Mouse (Mus musculus): ENCODE measurements at regions not wholly inside any gene's neighbourhood (a gene's known extent, or its start where the extent isn't known, plus 50 kb on each side); places are given as distances from the start of the nearest gene placed in this dataset.
A peak's percentile ranks its signal among the peaks of the same experiment; 100 is the strongest.

GRCm38 (mm10) chr12:93549900-93550299 lies 1700.9 kb upstream of the Sel1l start:
- DNase-seq (ENCODE audit: low read depth, low spot score) = peak; percentile 35

DNA sequence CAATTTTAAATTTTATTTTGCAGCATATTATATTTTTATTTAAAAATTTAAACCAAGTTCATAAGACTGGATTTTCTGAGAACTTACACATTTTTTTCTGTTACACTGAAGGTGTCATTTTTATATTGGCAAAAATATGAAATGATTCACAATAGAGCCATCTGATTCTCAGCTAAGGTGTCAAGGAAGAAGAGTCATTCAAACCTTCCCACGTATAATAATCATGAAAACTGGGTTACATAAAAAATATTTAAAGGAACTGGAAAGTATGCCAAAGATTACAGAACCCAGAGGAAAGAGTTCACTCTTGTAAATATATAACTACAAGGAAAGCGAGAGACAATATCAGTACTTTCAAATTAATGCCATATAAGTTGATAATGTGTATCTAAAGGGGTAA lies 1674.5 kb upstream of the Sel1l start:
- DNase-seq (ENCODE audit: low read depth, low spot score) = no peak

DNA sequence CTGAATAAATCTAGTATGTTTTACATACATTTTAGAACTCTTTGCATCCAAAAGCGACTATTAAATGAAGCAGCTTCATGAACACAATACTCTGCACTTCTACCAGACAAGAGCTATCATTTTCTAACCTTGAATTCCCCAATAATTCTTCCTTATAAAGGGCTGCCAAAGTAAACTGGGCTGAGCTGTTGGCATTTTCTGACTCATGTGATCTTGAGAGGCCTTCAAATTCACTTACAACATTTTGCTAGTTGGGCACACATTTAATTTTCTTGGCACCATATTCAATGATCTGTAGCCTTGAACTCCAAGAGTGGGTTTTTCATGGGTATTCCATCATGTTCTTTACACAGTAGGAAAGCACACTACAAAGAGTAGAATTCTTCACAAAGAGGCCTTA lies 1637.4 kb upstream of the Sel1l start:
- no peak for DNase-seq (ENCODE audit: low read depth, low spot score)

DNA sequence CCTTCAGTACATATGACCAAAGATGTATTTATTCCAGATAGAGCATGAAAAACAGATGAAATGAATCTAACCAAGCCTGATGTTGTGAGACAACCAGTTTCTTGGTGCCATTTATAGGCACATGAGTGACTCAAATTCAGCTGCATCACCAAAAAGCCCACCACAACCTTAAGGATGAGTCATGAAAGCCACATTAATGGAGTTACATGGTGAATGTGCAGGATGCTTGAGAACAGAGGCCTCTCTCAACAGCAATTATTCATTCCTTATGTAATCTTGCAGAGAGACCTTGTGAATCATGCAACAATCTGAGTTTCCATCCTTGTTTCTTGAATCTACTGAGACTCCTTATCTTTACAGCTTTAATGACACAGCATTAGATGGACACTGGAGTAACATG lies 1613.1 kb upstream of the Sel1l start:
- no peak for DNase-seq (ENCODE audit: low read depth, low spot score)

DNA sequence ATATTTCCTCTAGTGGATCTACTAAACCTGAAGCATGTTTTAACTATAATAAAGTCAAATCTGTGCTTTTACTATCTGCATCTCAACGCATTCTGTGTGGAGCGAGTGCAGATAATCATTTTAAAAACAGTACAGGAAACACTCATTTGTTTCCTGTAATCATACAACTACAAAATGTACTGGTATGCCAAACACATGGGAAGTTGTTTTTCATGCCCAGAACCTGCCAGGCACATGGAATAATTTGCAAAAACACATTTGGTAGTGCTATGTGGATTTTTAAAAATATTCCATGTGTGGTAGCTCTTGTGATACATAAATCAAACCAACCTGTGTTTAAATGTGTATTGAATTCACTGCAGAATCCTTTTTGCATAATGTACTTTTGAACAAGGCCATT lies 1600.5 kb upstream of the Sel1l start:
- DNase-seq (ENCODE audit: low read depth, low spot score) = no peak

GRCm38 (mm10) chr12:93429218-93429617 lies 1580.3 kb upstream of the Sel1l start:
- DNase-seq (ENCODE audit: low read depth, low spot score) = no peak

GRCm38 (mm10) chr12:93427988-93428387 lies 1579.0 kb upstream of the Sel1l start:
- DNase-seq (ENCODE audit: low read depth, low spot score) = no peak

GRCm38 (mm10) chr12:93416381-93416780 lies 1567.4 kb upstream of the Sel1l start:
- no peak for DNase-seq (ENCODE audit: low read depth, low spot score)

GRCm38 (mm10) chr12:93415791-93416190 lies 1566.8 kb upstream of the Sel1l start:
- no peak for DNase-seq (ENCODE audit: low read depth, low spot score)

DNA sequence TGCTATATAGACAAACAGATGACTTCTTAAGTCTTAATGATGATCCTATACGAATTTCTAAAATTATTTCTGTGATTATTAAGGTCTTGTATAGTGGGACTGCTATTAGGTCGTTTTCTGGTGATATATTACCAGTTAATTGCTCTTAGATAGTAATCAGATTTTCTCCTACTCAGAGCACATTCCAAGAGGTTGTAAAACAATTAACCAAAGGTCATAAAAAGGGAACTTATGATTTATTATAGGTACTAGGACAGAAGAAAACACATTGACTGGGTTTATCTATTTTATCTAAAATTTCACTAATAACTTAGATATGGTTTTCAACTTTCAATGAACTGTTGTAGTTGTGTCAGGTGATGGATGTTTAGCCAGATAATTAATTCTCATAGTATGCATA lies 1536.6 kb upstream of the Sel1l start:
- DNase-seq (ENCODE audit: low read depth, low spot score) = no peak

GRCm38 (mm10) chr12:93342933-93343332 lies 1494.0 kb upstream of the Sel1l start:
- peak; percentile 86 for DNase-seq (ENCODE audit: low read depth, low spot score)

DNA sequence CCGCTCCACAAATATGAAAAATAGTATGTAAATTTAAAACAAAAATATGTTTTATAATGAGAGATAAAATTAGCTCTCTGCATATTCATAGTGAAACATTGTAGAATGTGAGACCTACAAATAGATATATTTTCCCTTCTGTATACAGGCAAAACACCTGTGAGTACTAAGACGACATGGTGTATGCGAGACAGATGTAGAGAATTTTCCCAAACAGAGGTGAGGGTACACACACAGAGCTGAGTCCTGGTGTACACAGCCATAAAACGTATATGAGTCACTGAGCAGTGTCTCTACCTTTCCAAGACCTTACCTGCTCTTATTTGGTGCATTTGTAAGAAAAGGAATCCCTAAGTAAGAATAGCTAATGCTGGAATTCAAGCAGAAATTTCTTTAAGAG lies 1493.6 kb upstream of the Sel1l start:
- no peak for DNase-seq (ENCODE audit: low read depth, low spot score)

- DNase-seq (ENCODE audit: low read depth, low spot score) = no peak
These were observed 1486.6 kb upstream of the Sel1l start for GRCm38 (mm10) chr12:93335520-93335919.

DNA sequence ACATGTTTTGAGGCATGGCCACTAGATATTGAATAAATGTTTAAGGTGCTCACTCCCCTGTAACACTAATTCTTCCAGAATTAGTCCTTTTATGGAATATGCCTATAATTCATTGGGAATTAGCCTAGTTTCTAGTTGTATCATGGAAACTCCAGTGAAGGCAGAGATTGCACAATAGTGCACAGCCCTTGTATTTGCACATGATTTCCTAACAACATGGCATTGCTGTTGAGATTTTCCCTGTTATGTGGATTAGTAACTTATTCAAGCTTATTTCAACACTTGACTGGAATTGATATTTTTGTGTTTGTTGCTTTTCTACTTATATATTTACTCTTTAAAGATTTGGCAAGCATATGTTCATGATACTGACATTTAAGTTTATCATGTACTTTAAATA lies 1463.3 kb upstream of the Sel1l start:
- no peak for DNase-seq (ENCODE audit: low read depth, low spot score)

DNA sequence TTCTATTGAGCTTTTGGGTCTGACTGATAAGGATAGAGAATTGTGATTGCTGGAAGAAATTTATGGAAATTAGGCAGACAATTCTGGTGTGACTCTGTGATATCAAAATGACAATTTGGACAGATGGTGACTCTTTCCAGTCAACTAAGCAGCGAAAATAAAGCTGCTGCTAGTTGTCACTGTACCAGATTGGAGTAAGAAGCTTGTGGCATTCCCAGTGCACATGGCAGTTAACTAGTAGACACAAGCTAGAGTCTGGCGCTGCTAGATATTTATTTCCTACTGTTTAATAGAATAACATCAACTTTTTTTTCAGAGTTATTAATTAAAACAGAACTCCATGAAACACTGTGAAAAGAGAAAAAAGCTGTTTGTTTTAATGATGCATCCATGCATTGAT lies 1432.9 kb upstream of the Sel1l start:
- DNase-seq (ENCODE audit: low read depth, low spot score) = no peak

DNA sequence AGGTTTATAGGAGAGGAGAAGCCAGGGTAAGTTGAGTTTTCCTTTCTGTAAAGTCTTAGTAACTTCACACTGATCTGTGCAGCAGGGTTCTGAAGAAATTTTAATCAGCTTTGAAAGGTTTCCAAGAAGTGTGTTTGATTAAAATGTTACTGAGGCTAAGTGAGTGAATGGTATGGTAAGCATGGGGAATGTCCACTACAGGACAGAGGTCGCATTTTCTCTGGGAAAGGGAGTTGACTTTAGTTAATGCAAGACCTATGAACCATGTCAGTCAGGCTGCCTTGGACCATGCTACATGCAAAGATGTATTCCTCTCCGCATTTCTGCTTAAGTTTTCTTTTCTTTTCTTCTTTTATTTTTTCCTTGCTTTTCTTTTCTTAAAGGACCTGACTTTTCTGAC lies 1424.7 kb upstream of the Sel1l start:
- DNase-seq (ENCODE audit: low read depth, low spot score) = no peak

DNA sequence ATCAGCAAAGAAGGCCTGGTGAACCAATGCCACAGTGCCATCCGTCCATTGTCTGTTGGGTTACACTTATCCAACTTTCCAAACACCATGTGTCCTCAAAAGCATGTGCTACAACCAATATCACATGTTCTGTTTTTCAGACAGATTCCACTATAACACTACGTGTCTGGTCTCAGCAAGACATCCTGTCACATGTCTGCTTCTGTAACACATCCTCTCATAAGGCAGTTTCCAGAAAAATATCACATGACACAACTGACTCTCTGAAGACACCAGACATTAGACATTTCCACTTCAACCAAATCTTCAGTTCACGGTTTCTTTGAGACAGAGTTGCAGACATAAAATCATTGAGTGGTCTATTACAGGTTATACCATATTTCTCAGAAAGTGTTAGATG lies 1381.3 kb upstream of the Sel1l start:
- no peak for DNase-seq (ENCODE audit: low read depth, low spot score)

DNA sequence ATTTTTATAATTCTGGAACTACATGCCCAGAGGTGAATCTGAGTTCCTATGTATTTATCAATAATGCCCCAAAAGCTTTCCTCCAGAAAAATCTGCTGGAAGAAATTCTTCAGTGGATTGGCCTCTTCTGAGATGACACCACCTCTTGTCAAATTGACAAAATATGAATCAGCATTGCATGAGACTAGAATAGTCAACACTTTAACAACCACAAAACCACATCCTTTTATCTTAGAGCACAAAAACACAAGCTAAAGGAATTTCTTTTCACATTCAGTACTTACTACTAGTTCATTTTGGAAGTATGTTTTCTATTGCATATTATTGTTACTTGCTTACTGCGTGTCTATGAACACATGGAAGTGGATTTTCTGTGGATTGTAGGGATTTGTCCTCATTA lies 1377.9 kb upstream of the Sel1l start:
- DNase-seq (ENCODE audit: low read depth, low spot score) = no peak

- DNase-seq (ENCODE audit: low read depth, low spot score) = peak; percentile 83
These were observed 1372.4 kb upstream of the Sel1l start for GRCm38 (mm10) chr12:93221179-93221922.

DNA sequence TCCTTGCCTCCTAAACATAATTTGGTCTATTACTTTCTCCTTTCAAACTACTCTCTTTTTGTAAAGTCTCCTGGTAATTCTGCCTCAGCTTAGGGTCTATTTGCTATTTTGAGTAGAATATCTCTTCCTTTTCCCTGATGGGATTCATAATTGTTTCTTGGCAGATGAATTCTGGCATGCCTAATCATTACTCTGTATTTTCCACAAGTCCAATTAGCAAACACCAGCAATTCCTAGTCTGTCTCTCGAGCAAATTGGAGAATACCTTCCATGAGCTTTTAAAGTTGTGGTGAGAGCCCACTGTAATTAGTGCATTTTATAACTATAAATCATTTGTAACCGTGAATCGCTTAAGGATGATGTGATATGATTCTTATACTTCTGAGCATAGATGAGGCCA lies 1358.6 kb upstream of the Sel1l start:
- no peak for DNase-seq (ENCODE audit: low read depth, low spot score)

- no peak for DNase-seq (ENCODE audit: low read depth, low spot score)
These were observed 1340.0 kb upstream of the Sel1l start for GRCm38 (mm10) chr12:93188940-93189339.

GRCm38 (mm10) chr12:93173744-93174143 lies 1324.8 kb upstream of the Sel1l start:
- no peak for DNase-seq (ENCODE audit: low read depth, low spot score)

DNA sequence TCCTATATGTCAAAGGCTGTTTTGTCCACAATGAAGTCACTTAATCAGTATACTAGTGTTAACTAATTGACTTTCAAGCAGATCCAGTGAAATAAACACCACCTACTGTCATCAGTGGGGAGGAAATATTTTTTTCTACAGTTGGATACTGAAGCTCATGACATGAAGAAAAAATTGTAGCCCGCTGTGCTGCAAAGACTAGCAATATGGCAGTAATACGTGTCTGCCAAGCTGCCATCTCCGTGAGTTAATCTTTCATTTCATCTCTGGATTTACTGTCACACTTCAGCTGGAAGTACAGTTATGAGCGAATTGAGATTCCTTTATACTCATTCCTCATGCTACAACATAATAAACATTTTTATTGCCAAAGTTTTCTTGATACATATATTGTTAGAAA lies 1311.3 kb upstream of the Sel1l start:
- no peak for DNase-seq (ENCODE audit: low read depth, low spot score)

DNA sequence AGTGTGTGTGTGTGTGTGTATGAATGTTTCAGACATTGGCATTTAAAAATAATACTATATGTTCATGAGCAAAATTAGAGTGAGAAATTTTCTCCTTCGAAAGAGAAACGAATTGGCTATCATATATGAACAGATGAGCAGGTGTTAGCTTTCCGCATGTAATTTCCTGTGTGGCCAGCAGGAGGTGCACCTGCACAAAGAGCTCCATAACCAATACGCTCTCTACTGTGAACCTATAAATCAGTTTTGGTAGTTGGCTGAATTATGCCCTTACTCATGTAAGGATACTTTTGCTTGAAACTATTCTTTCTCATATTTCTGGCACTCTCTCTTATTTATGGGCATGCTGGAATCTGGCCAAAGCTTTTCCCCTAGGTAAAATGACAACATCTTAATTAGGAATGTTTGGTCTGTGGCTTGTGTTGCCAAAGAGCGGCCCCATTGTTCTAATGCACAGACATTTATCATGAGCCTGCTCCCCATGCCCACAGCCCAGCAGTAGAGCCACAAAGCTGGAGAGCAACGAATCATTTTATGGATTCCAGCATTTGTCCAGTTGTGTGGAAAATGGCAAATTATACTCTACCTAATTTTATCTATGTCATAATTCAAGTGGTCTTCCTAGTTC lies 1303.8 kb upstream of the Sel1l start:
- peak; percentile 65 for DNase-seq (ENCODE audit: low read depth, low spot score)
